Mouse (Mus musculus) liver, adult 2 months (tissue): ENCODE results near the gene Wdr20.

Source experiments
- CTCF ChIP-seq: fragments of 200-500 bp; IDR thresholded peaks from 2 replicates; pipeline ENCODE4 v1.5.1; 2011; ENCODE audit warnings: low read depth, low read length, control low read depth
- POLR2A ChIP-seq: fragments of 200-500 bp; IDR thresholded peaks from 2 replicates; pipeline ENCODE4 v1.6.1; 2011; ENCODE audit warnings: low read length, control low read depth; ENCODE audit not compliant: insufficient read depth; ENCODE audit errors: extremely low read depth

GRCm38 (mm10) chr12:110775628-110776426 lies 38.1 kb downstream of the Wdr20 start:
- TF ChIP-seq POLR2A: no peak
- TF ChIP-seq CTCF: no peak
